Mouse (Mus musculus) heart, postnatal 14 days (tissue): ENCODE data around the gene Ubl3. TPM values are rescaled to one million over a fixed set of nuclear protein-coding genes. Genes with fewer than 3 reads are reported as not detected.

Experiments
- DNase-seq, 2 experiments: peaks; one replicate each; pipeline ENCODE4 v3.0.0; 2021 to 2022
- intact Hi-C: fragments of 180-260 bp; cut with DNase I; formaldehyde crosslinking; loops from one replicate; pipeline ENCODE4 v1.15.1; 2025
- long read RNA-seq, 2 experiments: library from polyadenylated mRNA; stranded (forward); transcript quantifications; one replicate each; pipeline ENCODE4 v2.0.0; 2021
- total RNA-seq, 2 experiments: library from RNA; stranded (reverse); gene quantifications; 2 replicates each; pipeline ENCODE4 v1.2.3; 2021

The Ubl3 gene
- 10 to 100 TPM; 84.6 to 95.6 TPM for total RNA-seq
- long read RNA-seq, experiment 1, transcript Ubl3-201 (5 exons, 2,537 nt): major isoform, 152 of 190 reads
- long read RNA-seq, experiment 1, transcript Ubl3-204 (6 exons, 2,064 nt): minor isoform, 31 of 190 reads
- long read RNA-seq, experiment 1, partial matches to known transcripts: 1 of 190 reads
- long read RNA-seq, experiment 1, other reads (novel, unspliced or antisense): 6 of 190 reads
- long read RNA-seq, experiment 2, full-length matches to known transcripts: 166 of 175 reads
- long read RNA-seq, experiment 2, partial matches to known transcripts: 4 of 175 reads
- long read RNA-seq, experiment 2, other reads (novel, unspliced or antisense): 5 of 175 reads

- intact Hi-C loops: loop anchor here (1.0 to 5.0 kb wide), 2 partner anchors 149 to 220 kb away; no protein-coding TSS in a partner anchor
- DNase-seq: peak; percentile 92 to 93
These were observed at the start of gene Ubl3 for GRCm38 (mm10) chr5:148552187-148553071. Gene Ubl3 (minus strand): TSS chr5:148552789.

GRCm38 (mm10) chr5:148598376-148598775 lies 45.8 kb upstream of the Ubl3 start:
- intact Hi-C loops: no loop called here
- no peak for DNase-seq

DNA sequence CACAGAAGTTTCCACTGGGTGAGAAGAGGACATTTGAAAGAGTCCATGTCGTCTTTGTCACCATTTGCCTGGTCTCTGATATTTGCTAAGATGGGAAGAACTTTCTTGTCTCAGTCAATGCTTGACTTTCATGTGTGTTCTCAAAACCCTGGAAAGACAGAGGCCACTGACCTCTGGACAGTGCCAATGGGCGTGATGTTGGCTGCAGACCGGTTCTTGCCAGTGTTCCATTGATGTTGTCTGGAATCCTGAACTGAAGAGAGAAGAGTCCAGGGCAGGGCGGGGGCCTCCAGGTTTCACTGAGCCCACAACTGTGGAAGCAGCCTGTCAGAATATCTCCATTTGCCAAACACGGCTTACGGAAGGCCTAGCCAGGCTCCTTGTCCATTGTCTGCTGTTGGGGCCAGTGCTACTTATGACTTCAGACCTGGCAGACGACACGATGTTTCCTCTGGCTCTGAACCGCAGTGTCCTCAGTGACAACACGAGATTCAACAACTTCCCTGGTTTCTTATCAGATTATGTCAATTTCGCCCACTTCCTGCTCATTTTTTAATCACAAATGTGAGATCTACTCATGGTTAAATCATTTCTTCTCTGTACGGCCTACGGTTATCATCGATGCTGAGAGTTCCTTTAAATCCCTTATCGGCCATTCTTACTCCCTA lies 43.6 kb upstream of the Ubl3 start:
- no peak for DNase-seq

DNA sequence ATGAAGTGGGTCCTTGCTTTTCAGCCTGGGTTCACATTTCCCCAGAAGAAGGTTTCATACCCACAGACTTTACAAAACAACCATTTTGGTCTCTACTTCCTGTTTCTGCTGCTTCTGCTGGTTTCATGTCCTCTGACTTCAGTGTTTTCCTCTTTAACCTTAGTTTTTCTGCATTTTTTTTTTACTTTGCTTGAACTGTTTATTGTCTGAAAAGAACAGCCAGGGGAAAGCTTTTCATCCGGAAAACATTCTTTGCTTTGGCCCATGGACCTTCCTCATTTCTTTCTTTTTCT lies 42.8 kb upstream of the Ubl3 start:
- intact Hi-C loops: no loop called here

More for the DNA sequence above, 43.6 kb upstream of the Ubl3 start:
- intact Hi-C loops: no loop called here

GRCm38 (mm10) chr5:148594693-148595458 lies 42.3 kb upstream of the Ubl3 start:
- intact Hi-C loops: no loop called here
- DNase-seq: no peak

More for the DNA sequence above, 42.8 kb upstream of the Ubl3 start:
- DNase-seq: no peak

- DNase-seq: no peak
- intact Hi-C loops: no loop called here
These were observed 41.0 kb upstream of the Ubl3 start for GRCm38 (mm10) chr5:148593607-148594006.

DNA sequence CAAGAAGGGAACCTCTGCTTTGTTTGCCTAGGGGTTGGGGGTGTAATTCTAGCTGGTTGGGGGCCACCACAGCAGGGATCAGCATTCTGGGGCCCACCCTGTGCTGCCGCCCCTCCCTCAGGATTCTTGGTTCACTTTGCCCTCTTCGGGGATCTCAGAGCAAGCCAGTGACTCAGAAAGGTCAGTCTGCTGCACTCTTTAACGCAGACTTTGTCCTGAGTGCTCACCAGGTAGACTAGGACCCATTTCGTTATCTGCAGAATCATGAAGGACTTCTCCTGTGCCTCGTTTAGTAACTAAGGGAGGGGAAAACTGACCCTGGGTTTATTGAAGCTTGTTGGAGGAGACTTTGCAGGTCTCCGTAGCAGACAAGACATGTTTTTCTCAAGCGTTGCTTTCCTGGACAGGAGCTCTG lies 38.9 kb upstream of the Ubl3 start:
- intact Hi-C loops: no loop called here
- no peak for DNase-seq

GRCm38 (mm10) chr5:148590603-148591447 lies 38.2 kb upstream of the Ubl3 start:
- intact Hi-C loops: no loop called here

DNA sequence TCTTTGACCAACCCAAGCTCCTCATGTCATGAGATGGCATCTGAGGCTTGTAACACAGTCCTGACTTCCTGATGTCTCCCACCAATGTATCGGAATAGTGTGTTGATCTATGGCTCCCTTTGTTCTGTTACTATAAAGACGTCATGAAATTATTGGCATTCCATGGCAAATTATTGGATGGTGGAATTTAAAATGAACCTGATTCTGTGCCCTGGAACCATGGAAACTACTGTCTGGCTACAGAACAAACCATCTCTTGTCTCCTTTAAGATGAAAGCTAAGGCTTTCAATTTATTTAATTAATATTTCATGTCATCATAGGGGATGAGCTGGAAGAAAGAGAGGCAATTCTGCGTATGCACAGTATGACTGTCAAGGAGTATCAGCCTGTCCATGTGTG lies 36.4 kb upstream of the Ubl3 start:
- intact Hi-C loops: no loop called here
- no peak for DNase-seq

More at GRCm38 (mm10) chr5:148590603-148591447, 38.2 kb upstream of the Ubl3 start:
- DNase-seq: no peak

- intact Hi-C loops: no loop called here
- no peak for DNase-seq
These were observed 35.6 kb upstream of the Ubl3 start for GRCm38 (mm10) chr5:148588142-148588650.

- intact Hi-C loops: no loop called here
- DNase-seq: no peak
These were observed 27.9 kb upstream of the Ubl3 start for GRCm38 (mm10) chr5:148580388-148580985.

GRCm38 (mm10) chr5:148579156-148579555 lies 26.6 kb upstream of the Ubl3 start:
- intact Hi-C loops: no loop called here
- DNase-seq: no peak

- intact Hi-C loops: no loop called here
These were observed 25.8 kb upstream of the Ubl3 start for GRCm38 (mm10) chr5:148578353-148578752.

GRCm38 (mm10) chr5:148577278-148577677 lies 24.7 kb upstream of the Ubl3 start:
- intact Hi-C loops: no loop called here
- DNase-seq: no peak

More at GRCm38 (mm10) chr5:148578353-148578752, 25.8 kb upstream of the Ubl3 start:
- no peak for DNase-seq

- DNase-seq: peak in 1 of 2 experiments; percentile 28
- intact Hi-C loops: no loop called here
These were observed 22.6 kb upstream of the Ubl3 start for GRCm38 (mm10) chr5:148575163-148575562.

- intact Hi-C loops: no loop called here
- no peak for DNase-seq
These were observed 20.1 kb upstream of the Ubl3 start for GRCm38 (mm10) chr5:148572676-148573075.

- DNase-seq: no peak
- intact Hi-C loops: no loop called here
These were observed 18.1 kb upstream of the Ubl3 start for GRCm38 (mm10) chr5:148570571-148571304.

DNA sequence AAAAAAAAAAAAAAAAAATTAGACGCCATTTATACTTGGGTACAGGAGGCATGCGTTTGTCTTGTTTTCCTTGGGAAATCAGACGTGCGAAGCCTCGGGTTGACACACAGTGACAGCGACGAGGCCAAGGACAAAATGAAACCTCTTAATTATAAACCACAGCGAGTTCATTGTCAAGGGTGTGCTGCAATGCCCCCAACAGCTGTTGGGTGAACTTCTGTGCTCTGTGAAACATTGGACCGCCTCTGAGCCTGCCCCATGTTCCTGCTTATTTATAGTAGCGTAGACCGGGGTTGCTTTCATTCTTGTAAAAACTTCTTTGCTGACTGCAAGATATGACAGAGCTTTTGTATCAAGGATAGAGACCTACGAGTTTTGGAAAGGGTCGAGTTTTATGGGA lies 16.9 kb upstream of the Ubl3 start:
- intact Hi-C loops: no loop called here
- peak in 1 of 2 experiments; percentile 30 for DNase-seq
